Mouse (Mus musculus): ENCODE results near the gene Gan. TPM values are rescaled to one million over a fixed set of nuclear protein-coding genes. Genes with fewer than 3 reads are reported as not detected.

The Gan gene
- polyA plus RNA-seq, 1 experiment from 2014 or later: 2.8 TPM

DNA sequence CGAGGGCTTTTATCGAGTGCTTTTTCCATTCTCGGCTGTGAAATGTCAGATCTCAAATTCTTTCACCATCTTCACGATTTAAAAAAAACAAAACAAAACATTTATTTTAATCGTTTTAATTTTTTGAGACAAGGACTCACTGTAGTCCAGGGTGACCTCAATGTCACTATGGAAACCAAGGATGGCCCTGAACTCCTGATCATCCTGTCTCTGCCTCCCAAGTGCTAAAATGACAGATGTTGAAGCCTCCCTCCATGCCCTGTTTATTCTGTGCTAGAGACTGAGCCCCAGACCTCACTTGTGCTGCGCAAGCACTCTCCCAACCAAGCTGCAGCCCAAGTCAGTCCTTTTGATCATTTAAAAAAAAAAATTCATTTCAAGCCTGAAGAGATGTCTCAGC, 84.4 kb downstream of the Gan start:
- Histone ChIP-seq H3K27ac (no peak overlapping the region), H3K9me3 (no peaks in the 10 kb centered on the region), H3K27me3 (no peaks in the 10 kb centered on the region), H3K4me2 (replicated peaks) (no peak overlapping the region), H3K36me3 (no peaks in the 10 kb centered on the region), H3K9ac (no peak overlapping the region), H3K4me1 (no peaks in the 10 kb centered on the region), H3K4me3 (no peak overlapping the region)
- ATAC-seq (ENCODE audit: low FRiP score, low read depth): no peak
- 83% methylated on average over 6 of the region's 6 CpGs for WGBS

DNA sequence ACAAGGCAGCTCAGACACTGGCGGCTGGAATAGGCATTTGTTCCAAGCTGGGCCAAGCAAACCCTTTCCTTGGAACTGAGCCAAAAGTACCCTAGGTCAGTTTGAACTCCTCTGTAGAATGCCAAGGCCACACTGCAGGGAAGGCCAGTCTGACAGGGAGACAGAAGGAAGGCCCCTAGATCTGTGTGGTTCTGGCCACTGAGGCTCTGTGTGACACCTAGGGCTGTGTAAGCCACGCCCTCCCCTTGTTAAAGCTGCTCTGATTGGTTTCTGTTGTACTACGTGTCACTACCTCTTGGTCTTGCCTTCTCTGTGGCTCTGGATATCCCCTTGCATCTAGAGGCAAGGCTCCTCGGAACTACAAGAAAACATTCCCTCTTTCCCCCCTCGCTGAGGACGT, 86.7 kb downstream of the Gan start:
- no peak for ATAC-seq (ENCODE audit: low FRiP score, low read depth)
- 42% methylated on average over 6 of the region's 6 CpGs for WGBS

DNA sequence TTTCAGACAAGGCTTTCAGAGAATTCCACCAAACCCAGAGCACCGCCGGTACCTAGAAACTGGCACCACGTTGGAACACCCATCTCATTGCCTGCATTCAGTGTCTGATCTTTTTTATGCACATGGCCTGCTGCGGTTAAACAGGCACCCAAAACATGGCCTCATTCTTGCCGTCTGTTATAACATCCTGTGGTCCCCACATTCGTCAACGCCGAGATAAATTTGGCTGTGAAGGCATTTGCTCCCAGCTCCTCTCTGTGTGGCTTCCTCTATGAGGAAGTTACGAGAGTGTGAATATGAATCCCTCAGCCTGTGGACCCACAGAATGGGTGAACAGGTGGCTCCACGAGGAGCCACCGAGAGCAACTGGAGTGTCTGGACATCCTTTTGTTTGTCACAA, 90.4 kb downstream of the Gan start:
- 79% methylated on average over 11 of the region's 11 CpGs for WGBS
- H3K4me1 ChIP-seq: no peaks in the 10 kb centered on the region
- no peaks in the 10 kb centered on the region for H3K9me3 ChIP-seq
- no peak overlapping the region for H3K4me3 ChIP-seq
- no peak overlapping the region for H3K9ac ChIP-seq
- H3K36me3 ChIP-seq: no peaks in the 10 kb centered on the region
- ATAC-seq (ENCODE audit: low FRiP score, low read depth): no peak
- H3K4me2 ChIP-seq (replicated peaks): no peak overlapping the region
- no peaks in the 10 kb centered on the region for H3K27me3 ChIP-seq
- H3K27ac ChIP-seq: no peak overlapping the region

More for the DNA sequence above, 86.7 kb downstream of the Gan start:
- H3K9me3 ChIP-seq: no peaks in the 10 kb centered on the region
- no peak overlapping the region for H3K9ac ChIP-seq
- H3K4me1 ChIP-seq: no peaks in the 10 kb centered on the region
- no peak overlapping the region for H3K27ac ChIP-seq
- H3K36me3 ChIP-seq: no peaks in the 10 kb centered on the region
- no peak overlapping the region for H3K4me3 ChIP-seq
- no peak overlapping the region for H3K4me2 ChIP-seq (replicated peaks)
- H3K27me3 ChIP-seq: no peaks in the 10 kb centered on the region

DNA sequence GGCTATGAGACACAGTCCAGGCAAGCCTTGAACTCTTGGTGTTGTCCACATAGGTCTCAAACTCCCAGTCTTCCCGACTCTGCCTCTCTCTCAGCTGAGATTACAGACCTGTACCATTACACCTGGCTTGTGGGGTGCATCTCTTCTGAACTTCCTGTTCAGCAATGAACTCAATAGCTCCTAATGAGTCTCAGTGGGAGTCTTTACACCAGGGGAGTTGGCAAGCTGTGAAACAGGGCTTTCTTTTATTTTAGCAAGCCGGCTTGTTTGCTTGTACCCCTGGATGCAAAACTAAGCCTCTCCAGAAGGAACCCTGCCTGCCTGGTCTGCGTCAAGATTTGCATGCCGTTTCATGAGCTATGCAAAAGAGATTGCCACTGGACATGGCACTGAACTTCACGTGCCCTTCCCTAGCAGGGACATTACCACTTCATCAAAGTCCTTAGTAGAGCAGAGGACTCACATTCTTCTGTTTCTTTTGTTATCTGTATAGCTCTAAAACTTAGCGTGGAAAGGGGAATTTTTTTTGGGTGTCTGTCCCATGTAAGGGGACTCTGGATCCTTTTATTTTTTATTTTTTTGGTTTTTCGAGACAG, 93.2 kb downstream of the Gan start:
- no peak for ATAC-seq (ENCODE audit: low FRiP score, low read depth)
- H3K4me2 ChIP-seq (replicated peaks): no peak overlapping the region

DNA sequence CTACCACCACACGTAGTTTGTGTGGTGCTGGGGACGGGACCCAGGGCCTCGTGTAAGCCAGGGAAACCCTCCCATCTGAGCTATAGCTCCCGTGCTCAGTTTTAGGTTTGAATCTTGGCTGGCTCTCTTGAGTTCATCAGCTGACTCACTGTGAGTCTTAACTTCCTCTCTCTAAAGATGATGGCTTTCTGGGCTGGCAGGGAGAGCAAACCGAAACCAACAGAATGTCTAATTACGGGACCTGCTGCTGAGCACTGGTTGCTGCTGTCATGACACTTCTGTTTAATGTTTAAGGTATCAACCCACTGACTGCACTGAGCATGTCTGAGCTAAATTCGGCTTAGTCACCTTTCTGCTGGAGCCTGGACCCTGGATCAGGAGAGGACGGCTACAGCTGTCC, 94.7 kb downstream of the Gan start:
- Histone ChIP-seq H3K27ac (no peak overlapping the region), H3K27me3 (no peaks in the 10 kb centered on the region), H3K4me1 (no peaks in the 10 kb centered on the region), H3K4me3 (no peak overlapping the region), H3K36me3 (no peaks in the 10 kb centered on the region), H3K9ac (no peak overlapping the region), H3K4me2 (replicated peaks) (no peak overlapping the region), H3K9me3 (no peaks in the 10 kb centered on the region)
- WGBS: 93% methylated on average over 8 of the region's 8 CpGs
- no peak for ATAC-seq (ENCODE audit: low FRiP score, low read depth)

More for the DNA sequence above, 93.2 kb downstream of the Gan start:
- H3K9ac ChIP-seq: no peak overlapping the region
- no peaks in the 10 kb centered on the region for H3K36me3 ChIP-seq
- H3K4me1 ChIP-seq: no peaks in the 10 kb centered on the region
- WGBS: 47% methylated on average over 7 of the region's 7 CpGs
- H3K27me3 ChIP-seq: no peaks in the 10 kb centered on the region
- H3K4me3 ChIP-seq: no peak overlapping the region
- no peak overlapping the region for H3K27ac ChIP-seq
- no peaks in the 10 kb centered on the region for H3K9me3 ChIP-seq

DNA sequence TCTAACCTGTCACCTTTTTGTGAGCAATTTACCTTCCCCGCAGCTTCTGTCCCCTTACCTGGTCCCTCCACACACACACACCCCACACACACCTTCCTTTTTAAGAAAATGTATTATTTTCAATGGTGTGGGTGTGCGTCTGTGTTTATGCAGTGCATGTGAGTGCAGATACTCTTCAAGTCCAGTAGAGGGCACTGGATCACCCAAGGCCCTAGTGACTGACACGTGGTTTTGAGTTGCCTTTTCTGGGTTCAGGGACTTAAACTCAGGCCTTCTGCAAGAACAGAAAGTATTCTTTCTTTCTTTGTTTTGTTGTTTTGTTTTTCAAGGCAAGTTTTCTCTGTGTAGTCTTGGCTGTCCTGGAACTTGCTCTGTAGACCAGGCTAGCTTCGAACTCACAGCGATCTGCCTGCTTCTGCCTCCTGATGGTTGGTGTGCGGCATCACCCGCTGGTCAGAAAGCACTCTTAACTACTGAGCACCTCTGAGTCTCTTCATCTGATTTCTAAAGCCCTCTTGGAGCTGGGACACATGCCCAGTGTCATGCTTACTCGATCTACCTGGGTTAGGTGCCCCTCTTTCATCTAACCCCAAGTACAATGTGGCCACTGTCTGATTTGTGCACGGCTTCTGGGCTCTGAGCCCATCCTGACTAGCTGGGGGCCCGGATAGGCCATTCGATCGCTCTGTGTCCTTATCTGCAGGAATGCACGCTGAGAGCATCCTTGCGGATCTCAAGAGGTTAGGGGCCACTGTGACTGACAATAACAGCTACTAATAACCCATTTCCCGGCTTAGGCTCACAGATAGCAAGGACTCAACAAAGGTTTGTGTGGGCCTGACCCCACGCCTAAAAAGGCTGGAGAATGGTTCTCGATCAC, 95.7 kb downstream of the Gan start:
- no peaks in the 10 kb centered on the region for H3K27me3 ChIP-seq
- no peak for ATAC-seq (ENCODE audit: low FRiP score, low read depth)
- H3K4me3 ChIP-seq: no peak overlapping the region
- no peak overlapping the region for H3K27ac ChIP-seq
- no peaks in the 10 kb centered on the region for H3K9me3 ChIP-seq
- H3K4me2 ChIP-seq (replicated peaks): no peak overlapping the region
- H3K4me1 ChIP-seq: peaks cover 6% of the 10 kb centered on the region
- H3K36me3 ChIP-seq: no peaks in the 10 kb centered on the region
- H3K9ac ChIP-seq: no peak overlapping the region
- 91% methylated on average over 17 of the region's 17 CpGs for WGBS

DNA sequence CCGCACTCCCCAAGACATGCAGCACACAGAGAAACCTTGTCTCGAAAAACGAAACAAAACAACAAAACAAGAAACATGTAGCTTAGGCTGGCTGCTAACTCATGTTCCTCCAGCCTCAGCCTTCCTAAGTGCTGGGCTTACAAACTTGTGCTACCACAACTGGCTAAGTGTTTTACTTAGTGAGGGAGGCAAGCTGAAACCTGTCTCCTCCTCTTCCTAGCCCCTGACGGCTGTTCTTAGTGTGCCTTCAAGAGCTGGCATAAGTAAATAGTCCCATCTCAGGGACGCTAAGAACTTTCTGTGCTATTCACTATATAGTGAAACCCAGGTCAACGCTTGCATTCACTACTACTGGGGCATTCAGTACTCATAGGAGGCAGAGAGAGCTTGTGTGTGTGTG, 96.6 kb downstream of the Gan start:
- Histone ChIP-seq H3K4me1 (peaks cover 14% of the 10 kb centered on the region), H3K4me2 (replicated peaks) (no peak overlapping the region), H3K36me3 (no peaks in the 10 kb centered on the region), H3K4me3 (no peak overlapping the region), H3K9me3 (no peaks in the 10 kb centered on the region), H3K27me3 (no peaks in the 10 kb centered on the region), H3K27ac (no peak overlapping the region), H3K9ac (no peak overlapping the region)
- WGBS: 79% methylated on average over 6 of the region's 6 CpGs
- no peak for ATAC-seq (ENCODE audit: low FRiP score, low read depth)

DNA sequence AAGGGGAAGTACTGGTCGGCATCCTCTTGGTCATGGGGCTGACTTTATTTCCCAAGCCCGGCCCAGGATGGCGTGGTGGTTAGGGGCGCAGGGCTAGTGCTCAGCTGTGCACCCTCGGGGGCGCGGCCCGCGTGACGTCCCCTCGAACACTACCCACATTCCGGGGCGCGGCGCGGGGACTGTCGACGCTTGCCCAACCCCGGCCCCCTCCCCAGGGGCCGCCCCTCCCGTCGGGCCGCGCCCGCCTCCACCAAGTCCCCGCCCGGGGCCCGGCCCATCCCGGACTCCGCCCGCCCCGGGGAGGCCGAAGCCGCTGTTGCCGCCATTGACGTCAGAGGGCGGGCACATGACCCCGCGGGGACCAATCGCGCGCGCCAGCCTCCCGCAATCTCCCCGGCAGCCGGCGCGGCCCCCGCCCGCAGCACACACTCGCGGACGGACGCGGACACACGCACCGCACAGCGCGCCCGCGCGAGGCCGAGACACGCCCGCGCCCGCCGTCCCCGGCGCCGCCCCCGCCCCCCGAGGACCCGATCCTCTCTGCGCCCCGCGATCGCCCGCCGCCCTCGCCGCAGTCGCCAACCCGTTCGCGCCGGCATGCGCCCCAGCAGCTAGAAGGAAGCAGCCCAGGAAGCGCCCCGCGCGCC, 98.5 kb downstream of the Gan start:
- no peaks in the 10 kb centered on the region for H3K27me3 ChIP-seq
- H3K27ac ChIP-seq: peak overlapping the region; percentile 82
- peak overlapping the region; percentile 95 for H3K9ac ChIP-seq
- H3K4me2 ChIP-seq (replicated peaks): peak overlapping the region; percentile 89
- H3K4me3 ChIP-seq: peak overlapping the region; percentile 96
- 1% methylated on average over 52 of the region's 92 CpGs for WGBS
- peaks cover 33% of the 10 kb centered on the region for H3K4me1 ChIP-seq
- ATAC-seq (ENCODE audit: low FRiP score, low read depth): peak; percentile 87
- H3K9me3 ChIP-seq: no peaks in the 10 kb centered on the region
- no peaks in the 10 kb centered on the region for H3K36me3 ChIP-seq

DNA sequence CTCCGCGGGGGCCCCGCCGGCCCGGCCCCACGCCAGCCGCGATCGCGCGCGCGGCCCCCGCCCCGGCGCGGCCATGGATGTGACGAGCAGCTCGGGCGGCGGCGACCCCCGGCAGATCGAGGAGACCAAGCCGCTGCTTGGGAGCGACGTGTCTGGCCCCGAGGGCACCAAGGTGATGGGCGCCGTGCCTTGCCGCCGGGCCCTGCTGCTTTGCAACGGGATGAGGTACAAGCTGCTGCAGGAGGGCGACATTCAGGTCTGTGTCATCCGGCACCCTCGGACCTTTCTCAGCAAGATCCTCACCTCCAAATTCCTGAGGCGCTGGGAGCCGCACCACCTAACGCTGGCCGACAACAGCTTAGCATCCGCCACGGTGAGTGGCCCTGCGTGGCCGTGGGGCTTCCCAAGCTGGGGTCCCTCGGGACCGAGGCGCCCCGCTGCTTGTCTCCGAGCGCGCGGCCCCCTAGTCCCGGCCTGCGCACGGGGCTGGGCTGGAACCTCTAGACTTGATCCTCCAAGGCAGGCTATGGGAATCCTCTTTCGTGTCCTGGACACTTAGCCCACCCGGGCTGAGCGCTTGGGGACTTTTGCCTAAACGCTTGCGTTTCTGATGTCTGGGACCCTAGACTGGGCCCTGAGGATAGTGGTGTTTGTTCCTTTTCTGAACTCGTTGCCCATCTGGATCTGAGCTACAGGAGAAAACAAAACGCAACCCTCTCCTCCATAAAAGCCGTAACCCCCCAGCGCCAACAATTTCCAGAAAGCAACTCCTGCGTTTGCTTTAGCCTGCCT, 99.3 kb downstream of the Gan start, which contains the start of gene Cmip:
TSS of gene Cmip (plus strand) at position 36 of the 792 bp plus-strand sequence.
- Histone ChIP-seq H3K4me3 (peak within 1 kb of the TSS; percentile 96), H3K4me2 (replicated peaks) (peak within 1 kb of the TSS; percentile 89), H3K36me3 (no peaks in the 10 kb centered on the region), H3K27me3 (no peaks in the 10 kb centered on the region), H3K27ac (peak within 1 kb of the TSS; percentile 82), H3K9ac (peak within 1 kb of the TSS; percentile 95), H3K4me1 (peaks cover 42% of the 10 kb centered on the region), H3K9me3 (no peaks in the 10 kb centered on the region)
- WGBS: under 1% methylated on average over 51 of the region's 65 CpGs
- peak; percentile 29 for ATAC-seq (ENCODE audit: low FRiP score, low read depth)

DNA sequence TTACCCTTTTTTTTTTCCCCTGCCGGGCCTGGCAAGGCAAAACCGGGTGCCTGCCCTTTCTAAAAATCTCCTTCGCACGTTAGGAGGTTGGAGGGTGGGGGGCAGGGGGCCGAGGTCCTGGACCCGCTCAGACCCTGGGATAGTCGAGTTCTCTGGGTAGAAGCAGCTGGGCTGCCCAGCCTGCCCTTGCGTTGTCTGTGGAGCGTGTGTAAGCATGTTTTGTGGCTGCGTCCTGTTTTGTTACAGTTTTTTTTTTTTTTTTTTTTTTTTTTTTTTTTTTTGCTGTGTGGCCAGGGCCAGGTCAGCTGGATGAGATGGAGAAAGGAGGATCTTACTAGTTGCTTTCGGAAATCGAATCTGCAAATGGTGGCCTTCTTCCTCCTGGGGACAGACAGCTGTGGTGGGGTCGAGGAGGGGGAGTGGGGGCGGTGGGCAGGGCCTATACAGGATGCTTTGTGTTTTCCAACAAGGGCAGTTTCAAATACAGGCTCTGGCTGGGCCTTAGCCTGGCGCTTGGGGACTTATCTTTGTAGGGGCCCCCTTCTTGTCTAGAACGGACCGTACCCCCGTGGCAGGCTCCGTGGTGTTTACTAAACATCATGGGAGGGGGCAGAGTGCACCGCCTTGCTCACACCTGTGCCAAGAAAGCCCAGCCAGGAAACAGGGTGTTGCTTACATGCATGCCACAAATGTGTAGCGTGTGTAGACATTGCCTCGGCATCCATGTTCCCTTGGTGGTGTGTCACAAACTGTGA, 100.1 kb downstream of the Gan start:
- Histone ChIP-seq H3K27me3 (no peaks in the 10 kb centered on the region), H3K9me3 (no peaks in the 10 kb centered on the region)
- ATAC-seq (ENCODE audit: low FRiP score, low read depth): peak; percentile 7; the same call in 1 of the 2 replicates

DNA sequence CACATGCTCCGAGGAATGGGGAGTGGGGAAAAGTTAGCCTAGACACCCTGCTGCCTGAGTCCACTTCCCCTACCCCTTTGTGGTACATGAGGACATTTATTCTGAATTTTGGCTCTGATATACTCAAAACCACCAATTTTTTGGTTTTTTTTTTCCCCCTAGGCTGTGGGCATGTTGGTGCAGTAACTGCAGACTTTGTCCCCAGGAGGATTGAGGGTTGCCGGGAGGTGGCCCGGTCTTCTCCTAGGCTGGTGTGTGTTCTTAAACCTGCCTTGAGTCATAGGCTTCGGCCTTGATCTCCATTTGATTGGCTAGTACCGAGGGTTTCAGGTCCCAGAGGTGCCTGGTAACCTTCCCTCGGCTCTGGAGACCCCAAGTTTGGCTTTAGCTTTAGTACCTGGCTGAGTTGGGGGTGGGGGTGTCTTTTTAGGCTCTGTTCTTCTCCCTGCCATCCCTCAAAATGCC, 100.7 kb downstream of the Gan start:
- no peaks in the 10 kb centered on the region for H3K9me3 ChIP-seq
- H3K27me3 ChIP-seq: no peaks in the 10 kb centered on the region
- H3K27ac ChIP-seq: peak overlapping the region; percentile 82
- H3K36me3 ChIP-seq: peaks cover 2% of the 10 kb centered on the region; the same call in 1 of the 2 replicates
- 40% methylated on average over 6 of the region's 6 CpGs for WGBS
- peak overlapping the region; percentile 95 for H3K9ac ChIP-seq
- peak overlapping the region; percentile 89 for H3K4me2 ChIP-seq (replicated peaks)
- ATAC-seq (ENCODE audit: low FRiP score, low read depth): no peak
- peak overlapping the region; percentile 96 for H3K4me3 ChIP-seq
- H3K4me1 ChIP-seq: peaks cover 46% of the 10 kb centered on the region

More for the DNA sequence above, 100.1 kb downstream of the Gan start:
- Histone ChIP-seq H3K4me1 (peaks cover 46% of the 10 kb centered on the region), H3K36me3 (no peaks in the 10 kb centered on the region), H3K4me2 (replicated peaks) (peak overlapping the region; percentile 89), H3K4me3 (peak overlapping the region; percentile 96), H3K9ac (peak overlapping the region; percentile 95), H3K27ac (peak overlapping the region; percentile 82)
- WGBS: 4% methylated on average over 22 of the region's 22 CpGs

Measured in limb, embryonic 13.5 days (tissue).